Mouse (Mus musculus): ENCODE results near the gene Fmnl1. TPM values are rescaled to one million over a fixed set of nuclear protein-coding genes. Genes with fewer than 3 reads are reported as not detected.

Fmnl1 gene
- polyA plus RNA-seq, 1 experiment from 2014 or later: 0.70 TPM

Other genes starting within 250 kb of the Fmnl1 start
- gene Kif18b, start 246.0 kb upstream of the Fmnl1 start, polyA plus RNA-seq (2014; fragmentation: Nextera tagmentation; extraction: Ambion mirVana): 7.1 and 7.4 TPM in 2 replicates
- 4.0 and 4.1 TPM in 2 replicates for gene C1ql1, start 224.4 kb upstream of the Fmnl1 start, polyA plus RNA-seq (2014; fragmentation: Nextera tagmentation; extraction: Ambion mirVana)
- gene Nmt1, start 142.9 kb upstream of the Fmnl1 start, polyA plus RNA-seq (2014; fragmentation: Nextera tagmentation; extraction: Ambion mirVana): 48.6 and 49.6 TPM in 2 replicates
- gene Dcakd, start 142.8 kb upstream of the Fmnl1 start, polyA plus RNA-seq (2014; fragmentation: Nextera tagmentation; extraction: Ambion mirVana): 273 and 276 TPM in 2 replicates
- 0.87 and 1.1 TPM in 2 replicates for gene Plcd3, start 69.4 kb upstream of the Fmnl1 start, polyA plus RNA-seq (2014; fragmentation: Nextera tagmentation; extraction: Ambion mirVana)
- gene Acbd4, start 69.4 kb upstream of the Fmnl1 start, polyA plus RNA-seq (2014; fragmentation: Nextera tagmentation; extraction: Ambion mirVana): 6.4 and 7.8 TPM in 2 replicates
- gene Hexim1, start 54.9 kb upstream of the Fmnl1 start, polyA plus RNA-seq (2014; fragmentation: Nextera tagmentation; extraction: Ambion mirVana): 5.3 and 5.6 TPM in 2 replicates
- gene Hexim2, start 38.7 kb upstream of the Fmnl1 start, polyA plus RNA-seq (2014; fragmentation: Nextera tagmentation; extraction: Ambion mirVana): 7.1 and 8.3 TPM in 2 replicates
- 0.25 TPM in 2 replicates for gene 1700023F06Rik, start 37.5 kb downstream of the Fmnl1 start, polyA plus RNA-seq (2014; fragmentation: Nextera tagmentation; extraction: Ambion mirVana)
- not detected in 2 replicates for gene Spata32, start 47.3 kb downstream of the Fmnl1 start, polyA plus RNA-seq (2014; fragmentation: Nextera tagmentation; extraction: Ambion mirVana)
- gene Map3k14, start 96.4 kb downstream of the Fmnl1 start, polyA plus RNA-seq (2014; fragmentation: Nextera tagmentation; extraction: Ambion mirVana): 1.9 and 2.9 TPM in 2 replicates
- gene Arhgap27, start 192.6 kb downstream of the Fmnl1 start, polyA plus RNA-seq (2014; fragmentation: Nextera tagmentation; extraction: Ambion mirVana): 2.9 and 3.7 TPM in 2 replicates
- 5.2 and 5.9 TPM in 2 replicates for gene Plekhm1, start 241.6 kb downstream of the Fmnl1 start, polyA plus RNA-seq (2014; fragmentation: Nextera tagmentation; extraction: Ambion mirVana)

Measured in embryonic facial prominence, embryonic 11.5 days (tissue).